Mouse (Mus musculus) cerebellum, postnatal 4 days (tissue): ENCODE results near the gene Cluh.

Source experiments
- DNase-seq, 2 experiments: peaks; one replicate each; pipeline ENCODE4 v3.0.0; 2022; ENCODE audit warnings: low spot score in 2 of 2, mixed read lengths in 1 of 2

Cluh gene

GRCm38 (mm10) chr11:74647966-74648365 is 1.3 kb upstream of the Cluh start:
- DNase-seq, result no peak

- no peak for DNase-seq
Measured at GRCm38 (mm10) chr11:74648676-74649075, 619 bp upstream of the Cluh start.

DNA sequence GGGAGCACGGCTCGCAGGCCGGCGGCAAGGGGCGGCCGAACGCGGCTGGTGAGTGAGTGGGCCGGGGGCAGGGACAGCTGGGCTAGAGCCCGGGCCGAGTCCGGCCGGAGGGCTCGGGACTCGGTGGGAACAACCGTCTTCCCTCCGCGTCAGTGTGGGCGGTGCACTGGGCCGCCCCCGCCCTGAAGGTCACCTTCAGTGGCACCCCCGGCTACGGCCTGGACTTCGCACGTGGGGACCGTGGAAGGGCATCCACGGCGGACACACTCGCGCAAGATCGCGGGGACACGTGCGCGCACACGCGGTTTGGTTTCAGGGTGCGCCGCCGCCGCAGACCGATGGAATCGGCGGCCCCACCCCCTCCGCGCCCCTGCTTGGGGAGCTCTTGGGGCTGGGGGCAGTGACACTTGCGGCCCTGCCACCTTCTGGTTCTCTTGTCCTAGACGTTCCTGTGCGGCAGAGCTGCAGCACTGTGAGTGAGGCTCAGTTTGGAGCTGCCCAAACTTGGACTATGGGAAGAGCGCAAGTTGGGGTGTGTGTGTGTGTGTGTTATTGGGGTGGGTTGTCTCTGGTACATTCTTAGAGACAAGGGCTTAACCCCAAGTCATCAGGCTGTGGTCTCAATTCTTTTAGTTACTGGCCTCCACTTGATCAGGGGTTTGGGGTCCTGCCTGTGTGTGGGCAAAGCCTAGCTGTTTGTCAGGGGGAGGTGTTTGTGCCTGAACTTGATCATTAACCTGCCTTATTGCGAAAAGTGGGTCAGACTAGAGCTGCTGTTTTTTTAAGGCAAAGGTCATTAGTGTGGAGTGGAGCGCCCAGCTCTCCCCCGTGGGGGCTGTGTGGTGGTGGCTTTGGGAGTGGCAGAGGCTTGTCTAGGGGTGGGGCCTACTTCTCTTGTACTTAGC is 604 bp downstream of the Cluh start:
- no peak for DNase-seq

DNA sequence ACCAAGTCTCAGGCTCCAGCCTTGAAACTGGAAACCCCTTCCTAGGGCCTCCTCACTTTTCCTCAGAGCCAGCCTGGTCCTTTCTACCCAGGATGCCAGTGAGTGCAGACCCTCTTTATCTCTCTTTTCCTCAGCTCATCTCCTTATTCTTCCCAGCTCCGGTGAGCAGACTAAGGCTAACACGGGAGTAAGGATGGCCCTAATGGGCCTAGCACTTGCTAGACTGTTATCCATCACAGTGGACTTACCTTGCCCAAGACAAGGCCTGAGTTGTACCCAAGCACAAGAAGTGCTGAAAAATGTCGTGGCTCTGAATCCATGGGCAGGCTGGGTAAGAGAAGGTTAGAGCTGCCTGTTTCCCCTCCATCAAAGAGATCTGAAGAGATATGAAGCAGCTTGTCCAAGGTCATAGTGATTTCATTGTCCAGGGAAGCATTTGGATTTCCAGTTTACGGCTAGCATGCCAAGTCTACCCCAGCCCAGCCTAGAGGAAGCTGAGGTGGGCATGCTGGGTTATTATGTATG is 1.3 kb downstream of the Cluh start:
- no peak for DNase-seq

GRCm38 (mm10) chr11:74652791-74653191 is 3.5 kb downstream of the Cluh start:
- DNase-seq, result no peak

- DNase-seq, result no peak
Measured at GRCm38 (mm10) chr11:74653385-74653784, 4.1 kb downstream of the Cluh start.

GRCm38 (mm10) chr11:74655941-74656340 is 6.6 kb downstream of the Cluh start:
- no peak for DNase-seq

GRCm38 (mm10) chr11:74660336-74660735 is 11.0 kb downstream of the Cluh start:
- DNase-seq, result peak in 1 of 2 experiments; percentile 13

- no peak for DNase-seq
Measured at GRCm38 (mm10) chr11:74661641-74662040, 12.3 kb downstream of the Cluh start.

DNA sequence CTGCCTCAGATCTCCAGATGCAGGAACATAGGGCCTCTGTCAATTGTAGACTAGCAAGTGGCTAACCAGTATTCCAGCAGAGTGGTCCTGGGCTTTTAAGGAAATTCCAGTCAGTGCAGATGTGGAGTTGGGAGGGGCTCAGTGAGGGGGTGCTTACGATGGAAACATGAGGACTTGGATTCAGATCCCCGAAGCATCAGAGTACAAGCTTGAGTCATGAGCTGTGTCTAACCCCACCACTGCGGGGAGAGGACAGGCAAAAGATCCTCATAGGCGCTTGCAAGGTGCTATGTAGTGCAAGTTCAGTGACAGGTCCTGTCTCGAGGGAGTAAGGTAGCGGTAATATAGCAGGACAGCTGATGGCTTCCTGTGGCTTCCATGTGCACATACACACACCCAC is 12.9 kb downstream of the Cluh start:
- DNase-seq, result no peak

DNA sequence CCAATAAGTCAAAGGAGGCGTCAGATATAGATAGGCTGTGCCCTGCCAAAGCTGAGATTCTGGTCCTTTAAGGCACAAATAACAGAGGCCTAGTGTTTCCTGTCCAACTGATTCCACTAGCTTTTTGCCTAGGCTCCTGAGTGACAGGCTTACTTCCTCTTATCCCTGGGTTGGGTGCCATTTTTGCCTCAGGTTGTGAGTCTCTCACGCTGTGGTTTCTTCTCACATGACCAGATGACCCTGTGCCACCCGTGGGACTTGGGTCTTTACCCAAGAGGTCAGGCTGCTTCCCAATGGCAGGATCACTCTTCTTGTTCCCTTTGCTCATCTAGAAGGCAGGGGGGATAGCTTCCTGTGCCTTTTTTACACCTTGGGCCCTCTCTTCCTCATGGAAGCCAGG is 15.0 kb downstream of the Cluh start:
- no peak for DNase-seq

GRCm38 (mm10) chr11:74664906-74665305 is 15.6 kb downstream of the Cluh start:
- DNase-seq, result no peak

- DNase-seq, result no peak
Measured at GRCm38 (mm10) chr11:74665631-74666283, 16.5 kb downstream of the Cluh start.

- DNase-seq, result no peak
Measured at GRCm38 (mm10) chr11:74666284-74666652, 17.0 kb downstream of the Cluh start.

- no peak for DNase-seq
Measured at GRCm38 (mm10) chr11:74666776-74667581, 17.7 kb downstream of the Cluh start.

DNA sequence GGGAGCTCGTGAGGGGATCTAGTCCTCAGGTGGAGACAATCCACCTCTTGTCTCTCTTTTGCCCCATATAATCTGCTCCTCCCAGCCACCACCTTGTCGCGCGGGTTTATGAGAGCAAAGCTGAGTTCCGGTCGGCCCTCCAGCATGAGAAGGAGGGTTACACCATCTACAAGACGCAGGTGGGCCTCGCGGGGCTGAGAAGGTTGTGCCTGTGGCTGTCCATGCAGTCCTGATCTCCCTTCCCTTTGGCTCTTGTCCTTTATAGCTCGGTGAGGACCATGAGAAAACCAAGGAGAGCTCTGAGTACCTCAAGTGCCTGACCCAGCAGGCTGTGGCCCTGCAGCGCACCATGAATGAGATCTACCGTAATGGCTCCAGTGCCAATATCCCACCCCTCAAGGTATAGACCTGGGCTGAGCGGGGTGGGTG is 18.3 kb downstream of the Cluh start:
- DNase-seq, result no peak

DNA sequence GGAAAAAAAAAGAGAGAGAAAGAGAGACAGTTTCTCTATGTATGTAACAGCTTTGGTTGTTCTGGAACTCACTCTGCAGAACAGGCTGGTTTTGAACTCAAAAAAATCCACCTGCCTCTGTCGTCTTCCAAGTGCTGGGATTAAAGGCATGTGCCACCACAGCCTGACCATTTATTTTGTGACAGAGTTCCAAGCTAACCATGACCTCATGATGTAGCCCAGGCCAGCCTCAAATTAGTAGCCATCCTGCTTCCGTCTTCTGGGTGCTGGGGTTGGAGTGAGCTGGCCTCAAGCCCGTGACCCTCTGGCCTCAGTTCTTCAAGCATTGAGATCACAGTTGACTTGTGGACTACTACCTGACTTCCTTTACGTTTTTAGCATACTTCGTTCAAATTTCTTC is 19.2 kb downstream of the Cluh start:
- DNase-seq, result no peak

- no peak for DNase-seq
Measured at GRCm38 (mm10) chr11:74668971-74669370, 19.7 kb downstream of the Cluh start.

DNA sequence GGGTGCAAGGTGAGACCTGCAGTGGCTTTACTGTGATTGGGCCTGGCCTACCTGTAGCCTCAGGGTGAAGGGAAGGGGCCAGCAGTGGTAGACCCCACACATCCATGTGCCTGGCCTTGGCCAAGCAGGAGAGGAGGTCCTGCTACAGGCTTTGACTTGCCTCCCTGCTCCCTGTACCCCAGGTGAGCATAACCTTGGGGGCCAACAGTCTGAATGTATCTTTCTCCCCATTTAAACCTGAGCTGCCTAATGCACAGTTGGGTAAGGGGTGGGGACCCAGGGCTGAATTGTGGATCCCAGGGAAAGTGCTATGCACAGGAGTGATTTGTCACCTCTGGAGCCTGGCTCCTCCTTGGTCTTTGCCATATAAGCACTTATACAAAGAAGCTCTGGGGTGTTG is 20.9 kb downstream of the Cluh start:
- no peak for DNase-seq

DNA sequence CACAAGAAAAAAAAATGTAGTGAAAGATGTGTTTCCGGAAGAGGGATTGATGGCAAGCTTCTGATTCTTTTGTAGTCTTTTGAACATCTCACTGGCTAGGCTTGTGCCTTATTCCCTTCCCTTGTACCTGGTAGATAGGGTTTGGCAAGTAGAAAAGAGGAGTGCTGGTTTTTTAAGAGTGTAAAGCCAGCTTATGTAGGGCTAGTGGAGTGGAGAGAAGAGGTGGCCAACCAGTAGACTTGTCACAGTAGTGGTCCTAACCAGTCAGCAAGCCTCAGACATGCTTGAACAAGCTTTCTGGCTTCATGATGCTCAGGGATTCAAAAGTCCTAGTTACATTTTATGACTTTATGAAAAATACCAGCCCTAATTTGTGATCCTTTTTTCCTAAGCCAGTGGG is 21.7 kb downstream of the Cluh start:
- DNase-seq, result no peak

GRCm38 (mm10) chr11:74671839-74672238 is 22.5 kb downstream of the Cluh start:
- no peak for DNase-seq

GRCm38 (mm10) chr11:74672901-74673513 is 23.7 kb downstream of the Cluh start:
- no peak for DNase-seq
